Mouse (Mus musculus): ENCODE results near the gene Cd55b. TPM values are rescaled to one million over a fixed set of nuclear protein-coding genes. Genes with fewer than 3 reads are reported as not detected.

Cd55b gene
- total RNA-seq (2023), result under 1 TPM in 1 of 2 experiments, not detected in 1; 0.77 TPM

GRCm38 (mm10) chr1:130422664-130423111, at the start of gene Cd55b:
TSS of gene Cd55b (minus strand) at chr1:130423009.

GRCm38 (mm10) chr1:130462084-130462861, 39.5 kb upstream of the Cd55b start, which contains the start of gene Cd55:
TSS of gene Cd55 (minus strand) at chr1:130462744.

Other genes starting within 250 kb of the Cd55b start
- 10 to 100 TPM; 57.9 to 63.0 TPM for gene Cd55, start 39.7 kb upstream of the Cd55b start, total RNA-seq (2023)
- gene Zp3r, start 206.6 kb upstream of the Cd55b start, total RNA-seq (2023), result not detected
- not detected for gene C4bp, start 238.6 kb upstream of the Cd55b start, total RNA-seq (2023)